Mouse (Mus musculus): Measurements from ENCODE around the gene Vav3. TPM values are rescaled to one million over a fixed set of nuclear protein-coding genes. Genes with fewer than 3 reads are reported as not detected.
"Not testable (repeated sequence)": the region's sequence is repeated elsewhere in the genome, so short reads cannot be mapped to it uniquely, and the experiment has no call there.

Vav3 gene
- polyA plus RNA-seq, 1 experiment, result 2.3 TPM

DNA sequence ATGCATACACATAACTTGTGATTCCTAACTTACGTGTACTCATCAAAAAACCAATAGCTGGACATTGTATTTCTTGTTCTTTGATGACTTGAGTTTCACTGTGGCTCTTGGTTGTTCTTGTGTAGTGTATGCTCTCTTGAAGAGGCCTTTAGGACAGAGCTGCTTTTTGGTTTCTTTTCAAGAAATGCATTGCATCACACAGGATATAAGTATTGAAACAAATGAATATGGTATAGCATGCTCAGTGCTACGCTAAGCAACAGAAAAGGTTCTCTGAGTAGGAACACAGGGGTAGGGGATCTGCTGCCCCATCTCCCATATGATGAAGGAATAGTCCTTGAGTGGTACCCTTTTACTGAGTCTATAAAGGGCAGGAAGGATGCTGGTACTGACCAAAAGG lies 98.1 kb downstream of the Vav3 start:
- no peak for TF ChIP-seq POLR2A (IDR thresholded peaks at IDR 0.05; ENCODE audit: insufficient read depth, low read length)
- no peak for TF ChIP-seq EP300 (IDR thresholded peaks at IDR 0.05; ENCODE audit: insufficient read depth, low read depth, low read length)
- TF ChIP-seq CTCF (IDR thresholded peaks at IDR 0.05; ENCODE audit: low read depth, low read length), result no peak
- H3K4me1 ChIP-seq (ENCODE audit: control insufficient read depth, insufficient read depth, low read length), result no peaks in the 10 kb centered on the region
- H3K36me3 ChIP-seq (ENCODE audit: control insufficient read depth, insufficient read depth, low read length, poor library complexity, severe bottlenecking), result no peaks in the 10 kb centered on the region
- H3K27ac ChIP-seq (ENCODE audit: insufficient read depth, low read length), result no peak overlapping the region
- no peaks in the 10 kb centered on the region for H3K27me3 ChIP-seq (ENCODE audit: control insufficient read depth, insufficient read depth, low read length, poor library complexity, severe bottlenecking)
- no peak overlapping the region for H3K9ac ChIP-seq (ENCODE audit: low read depth, poor library complexity, severe bottlenecking)
- H3K4me3 ChIP-seq (ENCODE audit: low read depth, low read length), result no peak overlapping the region
- H3K9me3 ChIP-seq (replicated peaks; ENCODE audit: control insufficient read depth, insufficient read depth, low read length, poor library complexity, severe bottlenecking), result no peaks in the 10 kb centered on the region

DNA sequence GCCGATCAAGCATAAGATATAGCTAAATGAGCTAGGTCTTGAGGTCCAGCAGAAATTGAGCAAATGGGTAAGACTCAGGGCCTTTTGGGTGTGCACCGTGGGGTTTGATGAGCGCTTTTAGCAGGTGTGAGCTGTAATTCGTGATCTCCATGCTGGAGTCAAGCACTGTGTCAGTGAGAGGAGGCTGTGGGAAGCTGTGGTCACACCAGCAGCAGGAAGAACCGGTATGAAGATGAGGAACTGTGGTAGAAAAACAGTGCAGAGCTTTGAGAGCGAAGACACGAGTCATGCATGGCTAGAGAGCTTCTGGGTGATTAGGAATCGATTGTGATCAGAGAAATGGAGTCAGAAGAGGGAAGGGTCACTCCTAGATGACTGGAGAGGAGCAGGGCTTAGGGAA lies 98.8 kb downstream of the Vav3 start:
- Histone ChIP-seq H3K4me1 (ENCODE audit: control insufficient read depth, insufficient read depth, low read length) (no peaks in the 10 kb centered on the region), H3K9ac (ENCODE audit: low read depth, poor library complexity, severe bottlenecking) (no peak overlapping the region), H3K36me3 (ENCODE audit: control insufficient read depth, insufficient read depth, low read length, poor library complexity, severe bottlenecking) (no peaks in the 10 kb centered on the region), H3K4me3 (ENCODE audit: low read depth, low read length) (no peak overlapping the region), H3K9me3 (replicated peaks; ENCODE audit: control insufficient read depth, insufficient read depth, low read length, poor library complexity, severe bottlenecking) (no peaks in the 10 kb centered on the region), H3K27me3 (ENCODE audit: control insufficient read depth, insufficient read depth, low read length, poor library complexity, severe bottlenecking) (no peaks in the 10 kb centered on the region), H3K27ac (ENCODE audit: insufficient read depth, low read length) (no peak overlapping the region)
- no peak for TF ChIP-seq EP300 (IDR thresholded peaks at IDR 0.05; ENCODE audit: insufficient read depth, low read depth, low read length)
- no peak for TF ChIP-seq CTCF (IDR thresholded peaks at IDR 0.05; ENCODE audit: low read depth, low read length)
- no peak for TF ChIP-seq POLR2A (IDR thresholded peaks at IDR 0.05; ENCODE audit: insufficient read depth, low read length)

DNA sequence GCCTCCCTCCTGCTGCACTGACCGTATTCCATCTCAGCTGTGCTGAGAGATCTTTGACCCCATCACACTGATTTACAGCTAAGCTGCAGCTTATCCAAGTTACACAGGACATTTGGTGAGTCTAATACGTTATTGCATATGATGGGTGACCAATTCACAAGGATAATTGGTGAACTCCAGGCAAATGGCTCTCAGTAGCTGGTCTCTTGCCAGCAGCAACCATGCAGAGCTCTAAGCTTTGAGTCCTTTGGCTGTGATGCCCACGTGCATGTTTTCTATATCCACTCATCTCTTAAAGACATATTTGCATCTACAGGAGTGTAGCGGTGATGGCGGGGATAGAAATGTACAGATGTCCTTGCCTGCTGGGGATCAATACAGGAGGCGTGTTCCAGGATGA lies 99.5 kb downstream of the Vav3 start:
- no peak overlapping the region for H3K9ac ChIP-seq (ENCODE audit: low read depth, poor library complexity, severe bottlenecking)
- H3K36me3 ChIP-seq (ENCODE audit: control insufficient read depth, insufficient read depth, low read length, poor library complexity, severe bottlenecking), result no peaks in the 10 kb centered on the region
- H3K9me3 ChIP-seq (replicated peaks; ENCODE audit: control insufficient read depth, insufficient read depth, low read length, poor library complexity, severe bottlenecking), result no peaks in the 10 kb centered on the region
- no peaks in the 10 kb centered on the region for H3K27me3 ChIP-seq (ENCODE audit: control insufficient read depth, insufficient read depth, low read length, poor library complexity, severe bottlenecking)
- H3K4me3 ChIP-seq (ENCODE audit: low read depth, low read length), result no peak overlapping the region
- TF ChIP-seq CTCF (IDR thresholded peaks at IDR 0.05; ENCODE audit: low read depth, low read length) (no peak), POLR2A (IDR thresholded peaks at IDR 0.05; ENCODE audit: insufficient read depth, low read length) (no peak), EP300 (IDR thresholded peaks at IDR 0.05; ENCODE audit: insufficient read depth, low read depth, low read length) (no peak)
- H3K4me1 ChIP-seq (ENCODE audit: control insufficient read depth, insufficient read depth, low read length), result no peaks in the 10 kb centered on the region
- no peak overlapping the region for H3K27ac ChIP-seq (ENCODE audit: insufficient read depth, low read length)

DNA sequence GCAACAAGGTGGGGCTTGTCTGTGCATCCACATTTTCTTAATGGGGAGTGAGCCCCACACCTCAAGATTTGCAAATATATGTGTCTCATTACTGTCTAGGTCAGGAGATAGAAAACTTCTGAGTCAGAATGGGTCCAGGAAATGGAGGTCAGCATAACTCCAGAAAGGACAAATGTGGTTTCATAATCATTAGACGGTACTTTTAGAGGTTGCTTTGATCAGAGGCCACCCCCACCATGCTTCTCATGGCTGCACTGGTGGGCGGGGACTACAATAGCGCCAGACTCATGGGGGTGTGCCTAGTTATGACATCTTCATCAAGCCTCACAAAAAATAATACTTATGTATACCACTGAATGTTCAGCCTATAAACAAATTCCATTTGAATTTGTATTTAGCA lies 103.6 kb downstream of the Vav3 start:
- Histone ChIP-seq H3K27me3 (ENCODE audit: control insufficient read depth, insufficient read depth, low read length, poor library complexity, severe bottlenecking) (no peaks in the 10 kb centered on the region), H3K9ac (ENCODE audit: low read depth, poor library complexity, severe bottlenecking) (no peak overlapping the region), H3K36me3 (ENCODE audit: control insufficient read depth, insufficient read depth, low read length, poor library complexity, severe bottlenecking) (no peaks in the 10 kb centered on the region), H3K27ac (ENCODE audit: insufficient read depth, low read length) (no peak overlapping the region), H3K4me3 (ENCODE audit: low read depth, low read length) (no peak overlapping the region), H3K4me1 (ENCODE audit: control insufficient read depth, insufficient read depth, low read length) (no peaks in the 10 kb centered on the region), H3K9me3 (replicated peaks; ENCODE audit: control insufficient read depth, insufficient read depth, low read length, poor library complexity, severe bottlenecking) (no peaks in the 10 kb centered on the region)
- no peak for TF ChIP-seq CTCF (IDR thresholded peaks at IDR 0.05; ENCODE audit: low read depth, low read length)
- TF ChIP-seq POLR2A (IDR thresholded peaks at IDR 0.05; ENCODE audit: insufficient read depth, low read length), result no peak
- TF ChIP-seq EP300 (IDR thresholded peaks at IDR 0.05; ENCODE audit: insufficient read depth, low read depth, low read length), result no peak

DNA sequence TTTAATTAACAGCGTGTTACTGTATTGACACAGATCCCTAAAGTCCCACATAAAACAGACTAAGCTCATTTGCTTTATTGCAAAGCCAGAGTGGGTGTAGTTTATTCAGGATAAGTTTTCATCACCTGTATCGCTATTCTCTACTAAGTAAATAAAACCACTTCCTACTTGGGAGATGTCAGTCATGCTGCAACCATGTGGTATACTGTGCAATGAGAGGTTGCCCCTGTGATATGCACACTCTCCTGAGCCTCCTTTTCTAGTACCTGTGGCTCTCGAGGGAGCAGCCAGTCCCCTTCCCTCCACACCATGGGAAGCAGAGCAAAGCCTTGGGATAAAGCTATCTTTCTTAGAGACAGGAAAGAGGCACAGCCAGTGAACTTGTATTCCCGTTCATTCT lies 106.5 kb downstream of the Vav3 start:
- H3K4me3 ChIP-seq (ENCODE audit: low read depth, low read length), result no peak overlapping the region
- H3K27ac ChIP-seq (ENCODE audit: insufficient read depth, low read length), result no peak overlapping the region
- no peaks in the 10 kb centered on the region for H3K4me1 ChIP-seq (ENCODE audit: control insufficient read depth, insufficient read depth, low read length)
- TF ChIP-seq POLR2A (IDR thresholded peaks at IDR 0.05; ENCODE audit: insufficient read depth, low read length) (no peak), EP300 (IDR thresholded peaks at IDR 0.05; ENCODE audit: insufficient read depth, low read depth, low read length) (no peak), CTCF (IDR thresholded peaks at IDR 0.05; ENCODE audit: low read depth, low read length) (no peak)
- no peaks in the 10 kb centered on the region for H3K27me3 ChIP-seq (ENCODE audit: control insufficient read depth, insufficient read depth, low read length, poor library complexity, severe bottlenecking)
- no peaks in the 10 kb centered on the region for H3K36me3 ChIP-seq (ENCODE audit: control insufficient read depth, insufficient read depth, low read length, poor library complexity, severe bottlenecking)
- H3K9me3 ChIP-seq (replicated peaks; ENCODE audit: control insufficient read depth, insufficient read depth, low read length, poor library complexity, severe bottlenecking), result no peaks in the 10 kb centered on the region
- H3K9ac ChIP-seq (ENCODE audit: low read depth, poor library complexity, severe bottlenecking), result no peak overlapping the region

DNA sequence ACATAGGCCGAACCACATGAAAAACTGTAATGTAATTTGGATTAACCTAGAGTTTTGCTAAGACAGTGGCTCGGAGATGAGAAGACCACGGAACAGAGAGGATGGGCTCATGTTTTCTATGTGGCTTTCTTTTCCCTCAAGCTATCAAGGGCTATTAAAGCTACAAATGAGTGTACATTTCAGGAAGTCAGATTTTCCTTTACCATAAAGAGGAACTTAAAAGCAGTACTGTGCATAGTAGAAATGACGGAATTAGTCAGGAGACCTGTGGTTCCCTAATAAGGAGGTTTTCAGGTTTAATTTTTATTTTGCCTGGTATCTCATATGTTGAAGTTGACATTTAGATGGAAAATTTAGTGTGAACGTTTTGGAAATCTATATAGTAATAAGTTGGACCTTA lies 107.8 kb downstream of the Vav3 start:
- not testable (repeated sequence) for H3K4me3 ChIP-seq (ENCODE audit: low read depth, low read length); H3K4me1 ChIP-seq (ENCODE audit: control insufficient read depth, insufficient read depth, low read length); H3K36me3 ChIP-seq (ENCODE audit: control insufficient read depth, insufficient read depth, low read length, poor library complexity, severe bottlenecking); H3K9me3 ChIP-seq (replicated peaks; ENCODE audit: control insufficient read depth, insufficient read depth, low read length, poor library complexity, severe bottlenecking); H3K27ac ChIP-seq (ENCODE audit: insufficient read depth, low read length); H3K9ac ChIP-seq (ENCODE audit: low read depth, poor library complexity, severe bottlenecking); H3K27me3 ChIP-seq (ENCODE audit: control insufficient read depth, insufficient read depth, low read length, poor library complexity, severe bottlenecking)
